Mouse (Mus musculus) B cell, adult 67 days (primary cell): ENCODE measurements around the gene Prss43. TPM values are rescaled to one million over a fixed set of nuclear protein-coding genes. Genes with fewer than 3 reads are reported as not detected.

Source experiments
- total RNA-seq, 2 experiments: library from RNA; stranded (reverse); gene quantifications; 4 replicates each; pipeline ENCODE4 v1.2.4; 2023

The Prss43 gene
- total RNA-seq: not detected

GRCm38 (mm10) chr9:110826390-110826789 is at the start of gene Prss43:
Gene Prss43 (plus strand): TSS chr9:110826690.

GRCm38 (mm10) chr9:110797866-110798265 is 28.6 kb upstream of the Prss43 start, which contains the start of gene Prss42:
Gene Prss42 (plus strand): TSS chr9:110798166.

GRCm38 (mm10) chr9:110813789-110814188 is 12.7 kb upstream of the Prss43 start, which contains the start of gene Prss44:
Gene Prss44 (plus strand): TSS chr9:110813994.

GRCm38 (mm10) chr9:110834411-110834810 is 7.9 kb downstream of the Prss43 start, which contains the start of gene Prss45:
Gene Prss45 (plus strand): TSS chr9:110834588.

GRCm38 (mm10) chr9:110844206-110844605 is 17.7 kb downstream of the Prss43 start, which contains the start of gene Prss46:
Gene Prss46 (plus strand): TSS chr9:110844506.

GRCm38 (mm10) chr9:110857781-110858472 is 31.4 kb downstream of the Prss43 start, which contains the start of gene Prss50:
Gene Prss50 (plus strand): TSS chr9:110857967.

GRCm38 (mm10) chr9:110879191-110879920 is 52.9 kb downstream of the Prss43 start, which contains the start of gene Als2cl:
Gene Als2cl (plus strand): TSS chr9:110879870.

GRCm38 (mm10) chr9:110879998-110880561 is 53.6 kb downstream of the Prss43 start, which contains the start of gene Tmie:
Gene Tmie (minus strand): TSS chr9:110880113.

Other genes starting within 250 kb of the Prss43 start
- gene Nradd, start 202.2 kb upstream of the Prss43 start, total RNA-seq: 1 to 10 TPM; 2.7 to 3.8 TPM
- 10 to 100 TPM; 33.5 to 41.6 TPM for gene Nbeal2, start 172.5 kb upstream of the Prss43 start, total RNA-seq
- gene Ccdc12, start 170.2 kb upstream of the Prss43 start, total RNA-seq: 10 to 100 TPM; 68.8 to 88.5 TPM
- under 1 TPM in 1 of 2 experiments, not detected in 1; 0.83 TPM for gene Myl3, start 84.8 kb upstream of the Prss43 start, total RNA-seq
- gene Pth1r, start 79.5 kb upstream of the Prss43 start, total RNA-seq: not detected
- not detected for gene Prss42, start 28.5 kb upstream of the Prss43 start, total RNA-seq
- gene Prss44, start 12.7 kb upstream of the Prss43 start, total RNA-seq: not detected
- gene Prss45, start 7.9 kb downstream of the Prss43 start, total RNA-seq: not detected
- not detected for gene Prss46, start 17.8 kb downstream of the Prss43 start, total RNA-seq
- gene Prss50, start 31.3 kb downstream of the Prss43 start, total RNA-seq: not detected
- gene Als2cl, start 53.2 kb downstream of the Prss43 start, total RNA-seq: 1 to 10 TPM in 1 of 2 experiments, under 1 TPM in 1; 0.68 to 1.1 TPM
- not detected for gene Tmie, start 53.4 kb downstream of the Prss43 start, total RNA-seq
- not detected for gene Fam240a, start 90.2 kb downstream of the Prss43 start, total RNA-seq
- not detected for gene Tdgf1, start 119.5 kb downstream of the Prss43 start, total RNA-seq
- under 1 TPM in 1 of 2 experiments, not detected in 1; 0.38 TPM for gene Lrrc2, start 124.9 kb downstream of the Prss43 start, total RNA-seq
- not detected for gene Rtp3, start 163.9 kb downstream of the Prss43 start, total RNA-seq
- gene Ltf, start 192.6 kb downstream of the Prss43 start, total RNA-seq: 1 to 10 TPM; 2.3 to 4.3 TPM
- 1 to 10 TPM; 2.8 to 4.6 TPM for gene Ccrl2, start 230.8 kb downstream of the Prss43 start, total RNA-seq